Mouse (Mus musculus): ENCODE results near the gene Mtmr3.

The Mtmr3 gene

GRCm38 (mm10) chr11:4464616-4465015 lies 130.0 kb downstream of the Mtmr3 start:
- DNase-seq (ENCODE audit: low spot score) = no peak

GRCm38 (mm10) chr11:4464186-4464585 lies 130.5 kb downstream of the Mtmr3 start:
- no peak for DNase-seq (ENCODE audit: low spot score)

GRCm38 (mm10) chr11:4462868-4463267 lies 131.8 kb downstream of the Mtmr3 start:
- DNase-seq (ENCODE audit: low spot score) = no peak

- DNase-seq (ENCODE audit: low spot score) = no peak
Measured at GRCm38 (mm10) chr11:4461154-4461553, 133.5 kb downstream of the Mtmr3 start.

- no peak for DNase-seq (ENCODE audit: low spot score)
Measured at GRCm38 (mm10) chr11:4460615-4461014, 134.0 kb downstream of the Mtmr3 start.

GRCm38 (mm10) chr11:4454895-4455535 lies 139.6 kb downstream of the Mtmr3 start:
- DNase-seq (ENCODE audit: low spot score) = no peak

GRCm38 (mm10) chr11:4452467-4453184 lies 142.0 kb downstream of the Mtmr3 start:
- no peak for DNase-seq (ENCODE audit: low spot score)

- peak; percentile 33 for DNase-seq (ENCODE audit: low spot score)
Measured at GRCm38 (mm10) chr11:4451116-4451515, 143.5 kb downstream of the Mtmr3 start.

- peak; percentile 71 for DNase-seq (ENCODE audit: low spot score)
Measured at GRCm38 (mm10) chr11:4446195-4446868, 148.3 kb downstream of the Mtmr3 start.

- peak; percentile 46 for DNase-seq (ENCODE audit: low spot score)
Measured at GRCm38 (mm10) chr11:4442280-4442679, 152.4 kb downstream of the Mtmr3 start.

GRCm38 (mm10) chr11:4440978-4441377 lies 153.7 kb downstream of the Mtmr3 start, which contains the start of gene Hormad2:
Gene Hormad2, minus strand, starts transcription at chr11:4441105.
- DNase-seq (ENCODE audit: low spot score) = no peak

- peak; percentile 19 for DNase-seq (ENCODE audit: low spot score)
Measured at GRCm38 (mm10) chr11:4438211-4438610, 156.5 kb downstream of the Mtmr3 start.

GRCm38 (mm10) chr11:4437318-4437717 lies 157.3 kb downstream of the Mtmr3 start:
- DNase-seq (ENCODE audit: low spot score) = no peak

- peak; percentile 65 for DNase-seq (ENCODE audit: low spot score)
Measured at GRCm38 (mm10) chr11:4436631-4437030, 158.0 kb downstream of the Mtmr3 start.

- no peak for DNase-seq (ENCODE audit: low spot score)
Measured at GRCm38 (mm10) chr11:4434461-4434860, 160.2 kb downstream of the Mtmr3 start.
